Comparison of ENCODE assay signal across 10 mouse cellular contexts in the genomic region with DNA sequence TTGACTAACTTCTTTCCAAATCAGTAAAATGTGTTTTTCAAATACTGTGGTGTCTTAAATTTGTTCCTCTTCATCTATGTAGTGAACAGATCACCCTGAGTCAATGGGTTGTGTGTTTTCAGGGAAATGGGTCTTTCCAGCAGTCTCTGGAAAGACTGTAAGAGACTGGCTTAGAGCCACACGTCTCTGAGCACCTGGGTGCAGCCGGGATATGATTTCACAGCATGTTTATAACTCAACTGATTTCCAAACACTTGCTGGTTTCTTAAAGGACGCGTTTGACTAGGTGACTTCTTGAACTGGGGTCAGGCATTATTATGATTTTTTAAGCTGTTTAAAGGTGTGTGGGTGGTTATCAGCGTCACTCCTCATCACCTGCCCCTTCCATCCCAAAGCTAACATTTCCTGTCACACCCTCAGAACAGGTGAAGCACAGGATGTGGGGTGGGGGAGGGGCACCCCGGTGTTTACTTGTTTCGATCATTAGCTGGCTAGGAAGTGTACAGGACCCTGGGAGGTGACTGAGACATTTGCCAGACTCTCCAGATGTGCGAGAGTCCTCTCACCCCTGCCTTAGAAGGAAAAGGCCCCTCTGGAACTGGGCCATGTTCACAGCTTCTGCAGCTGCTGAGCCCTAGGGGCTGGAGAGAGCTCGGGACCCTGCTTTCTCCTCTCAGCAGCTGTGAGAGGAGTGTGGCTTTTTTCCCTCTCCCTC.
A peak's percentile ranks its signal among the peaks of the same experiment; 100 is the strongest.
DNase-seq lines count a peak whose midpoint lies in the region.
"Had no signal": no experiment of that assay in that cellular context is flagged by ENCODE, and none has a peak within 500 bp of the region (broad histone marks: within the 10 kb centered on the region; RNA-seq: fewer than 3 reads in every experiment).

No protein-coding gene starts in this region.

- H3K4me3 ChIP-seq in embryonic facial prominence, embryonic 10.5 days = no peak overlapping the region
- H3K4me3 ChIP-seq: erythroblast, embryonic 14.5 days had no signal

- H3K27me3 ChIP-seq in embryonic facial prominence, embryonic 10.5 days (replicated peaks; ENCODE audit: low read depth, poor library complexity, severe bottlenecking) = no peaks in the 10 kb centered on the region

- H3K36me3 ChIP-seq in embryonic facial prominence, embryonic 10.5 days (replicated peaks) = no peaks in the 10 kb centered on the region

- H3K4me1 ChIP-seq in embryonic facial prominence, embryonic 10.5 days = peaks cover 10% of the 10 kb centered on the region

- 61% methylated on average over 9 of the region's 9 CpGs for WGBS in embryonic facial prominence, embryonic 10.5 days

- peak; percentile 13 for DNase-seq in left cerebral cortex, postnatal 4 days
- DNase-seq in left cerebral cortex, postnatal 14 days (ENCODE audit: low spot score in 2 of 2) = no peak
- DNase-seq in embryonic facial prominence, embryonic 10.5 days (ENCODE audit: low spot score) = peak; percentile 28
- peak; percentile 37 for DNase-seq in heart, postnatal 4 days
- peak; percentile 15 for DNase-seq in skeletal muscle tissue, adult 2 months (ENCODE audit: low read depth, low spot score)
- DNase-seq in left cerebral cortex, adult 18-20 months (ENCODE audit: low spot score in 2 of 2) = no peak
- DNase-seq in urinary bladder, postnatal 14 days (ENCODE audit: low spot score) = no peak
- no peak for DNase-seq in B cell, adult 2 months

- H3K9me3 ChIP-seq in embryonic facial prominence, embryonic 10.5 days = no peaks in the 10 kb centered on the region

- 0 out of 2 replicates have a peak overlapping the region, but pooled peaks have one; percentile 30 for H3K27ac ChIP-seq in embryonic facial prominence, embryonic 10.5 days (replicated peaks)
- H3K27ac ChIP-seq: macrophage had no signal

- intact Hi-C loops in left cerebral cortex, postnatal 4 days (cut with DNase I) = no loop called here
- intact Hi-C loops in left cerebral cortex, postnatal 14 days (cut with DNase I) = no loop called here

Comparison
In these comparisons a context has a peak if more than half of its experiments do, and no peak if none do; other contexts are left out.
1. DNase-seq: peak in left cerebral cortex, postnatal 4 days (single experiment), embryonic facial prominence, embryonic 10.5 days (single experiment), heart, postnatal 4 days (single experiment) and skeletal muscle tissue, adult 2 months (single experiment); none in left cerebral cortex, postnatal 14 days (0 of 2), left cerebral cortex, adult 18-20 months (0 of 2), urinary bladder, postnatal 14 days (single experiment) and B cell, adult 2 months (0 of 2).